Mouse (Mus musculus) ES-E14 (cell line): ENCODE results near the gene Calml3.

Experiments
- MAFK ChIP-seq: IDR thresholded peaks from 2 replicates; pipeline ENCODE4 v1.6.1; 2014; ENCODE audit warnings: mild to moderate bottlenecking, low read depth, low read length, inconsistent platforms; ENCODE audit not compliant: insufficient read depth
- ZC3H11A ChIP-seq: IDR thresholded peaks from 2 replicates; pipeline ENCODE4 v1.6.1; 2012; ENCODE audit warnings: low read depth, mild to moderate bottlenecking, inconsistent platforms, low read length, borderline replicate concordance

GRCm38 (mm10) chr13:3761131-3761530, 43.0 kb downstream of the Calml3 start:
- TF ChIP-seq ZC3H11A, result no peak
- no peak for TF ChIP-seq MAFK
